ENCODE assay signal across 11 mouse cellular contexts in the genomic region with DNA sequence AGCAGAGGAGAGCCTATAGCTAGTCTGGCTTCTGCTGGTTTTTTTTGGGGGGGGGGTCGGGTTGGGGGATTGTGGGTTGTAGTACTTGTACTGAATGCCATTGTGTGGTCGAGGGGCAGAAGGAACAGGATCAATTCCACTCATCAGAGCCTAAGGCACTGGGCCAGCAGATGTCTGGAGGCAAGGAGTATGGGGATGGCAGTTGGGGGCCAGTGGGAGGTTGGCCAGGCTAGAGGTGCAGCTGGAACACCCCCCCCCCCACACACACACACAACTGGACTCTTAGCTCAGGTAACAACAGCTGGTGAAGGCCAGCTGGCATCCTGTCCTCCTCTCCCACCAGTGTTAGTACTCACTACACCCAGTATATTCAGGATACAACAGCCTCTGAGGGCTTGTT. TPM values are rescaled to one million over a fixed set of nuclear protein-coding genes. Genes with fewer than 3 reads are reported as not detected.
DNase-seq lines count a peak whose midpoint lies in the region; ATAC-seq and TF ChIP-seq lines count a peak whose summit lies in the region.
"Had no signal": no experiment of that assay in that cellular context is flagged by ENCODE, and none has a peak within 500 bp of the region (broad histone marks: within the 10 kb centered on the region; RNA-seq: fewer than 3 reads in every experiment).

No protein-coding gene starts in this region.

- H3K4me2 ChIP-seq in kidney, postnatal 0 days (ENCODE audit: low read length): no peak overlapping the region
- no peak overlapping the region for H3K4me2 ChIP-seq in embryonic facial prominence, embryonic 15.5 days (replicated peaks)
- H3K4me2 ChIP-seq in intestine, postnatal 0 days (replicated peaks; ENCODE audit: low read depth): no peak overlapping the region
- H3K4me2 ChIP-seq in neural tube, embryonic 13.5 days: peak overlapping the region; percentile 89

- H3K4me1 ChIP-seq in kidney, postnatal 0 days (replicated peaks; ENCODE audit: insufficient read depth, low read length): no peaks in the 10 kb centered on the region
- peaks cover 18% of the 10 kb centered on the region for H3K4me1 ChIP-seq in embryonic facial prominence, embryonic 15.5 days
- 0 out of 2 replicates have a peak, but pooled peaks cover 4% of the 10 kb centered on the region for H3K4me1 ChIP-seq in intestine, postnatal 0 days (replicated peaks; ENCODE audit: control insufficient read depth, insufficient read depth, low read length)
- peaks cover 26% of the 10 kb centered on the region for H3K4me1 ChIP-seq in neural tube, embryonic 13.5 days (replicated peaks)

- ATAC-seq in kidney, postnatal 0 days (replicated peaks; ENCODE audit: low FRiP score, low read depth): no peak
- no peak for ATAC-seq in embryonic facial prominence, embryonic 15.5 days (ENCODE audit: insufficient number of reproducible peaks, low FRiP score, low TSS enrichment, low read depth)
- ATAC-seq in intestine, postnatal 0 days: no peak
- peak; percentile 3; the same call in 1 of the 2 replicates for ATAC-seq in neural tube, embryonic 13.5 days (ENCODE audit: low read depth)

- H3K27me3 ChIP-seq in kidney, postnatal 0 days (ENCODE audit: insufficient read depth, low read length): no peaks in the 10 kb centered on the region
- no peaks in the 10 kb centered on the region for H3K27me3 ChIP-seq in embryonic facial prominence, embryonic 15.5 days
- H3K27me3 ChIP-seq in intestine, postnatal 0 days (replicated peaks; ENCODE audit: control insufficient read depth, insufficient read depth, low read length): peaks cover 3% of the 10 kb centered on the region; the same call in 1 of the 2 replicates
- no peaks in the 10 kb centered on the region for H3K27me3 ChIP-seq in neural tube, embryonic 13.5 days

- H3K9me3 ChIP-seq in kidney, postnatal 0 days (replicated peaks; ENCODE audit: low read length): no peaks in the 10 kb centered on the region
- H3K9me3 ChIP-seq in embryonic facial prominence, embryonic 15.5 days (replicated peaks): no peaks in the 10 kb centered on the region
- no peaks in the 10 kb centered on the region for H3K9me3 ChIP-seq in intestine, postnatal 0 days (ENCODE audit: control insufficient read depth)
- no peaks in the 10 kb centered on the region for H3K9me3 ChIP-seq in neural tube, embryonic 13.5 days
- H3K9me3 ChIP-seq: G1E had no signal

- intact Hi-C loops in left cerebral cortex, postnatal 36 days (cut with DNase I): loop anchor here (5.0 to 10.0 kb wide), 2 partner anchors 58 to 296 kb away; no protein-coding TSS in a partner anchor
- intact Hi-C loops in left cerebral cortex, postnatal 25 days (cut with DNase I): loop anchor here (5.0 to 10.0 kb wide), 2 partner anchors 58 to 306 kb away; partner anchors contain the start of gene Zdhhc8

- no peak for DNase-seq in kidney, postnatal 0 days (ENCODE audit: low spot score)
- DNase-seq in kidney, adult 8-10 months: no peak
- no peak for DNase-seq in left cerebral cortex, postnatal 36 days (ENCODE audit: low spot score in 2 of 2)
- DNase-seq in left cerebral cortex, postnatal 25 days (ENCODE audit: low spot score in 2 of 2): no peak
- no peak for DNase-seq in kidney, postnatal 14 days

- 0 out of 2 replicates have a peak, but pooled peaks cover 6% of the 10 kb centered on the region for H3K36me3 ChIP-seq in kidney, postnatal 0 days (ENCODE audit: insufficient read depth, low read length)
- peaks cover 18% of the 10 kb centered on the region for H3K36me3 ChIP-seq in embryonic facial prominence, embryonic 15.5 days
- H3K36me3 ChIP-seq in intestine, postnatal 0 days (ENCODE audit: control insufficient read depth, insufficient read depth): peaks cover 17% of the 10 kb centered on the region; the same call in 1 of the 2 replicates
- peaks cover 19% of the 10 kb centered on the region for H3K36me3 ChIP-seq in neural tube, embryonic 13.5 days

- H3K4me3 ChIP-seq in kidney, postnatal 0 days (replicated peaks; ENCODE audit: low read depth, low read length): no peak overlapping the region
- H3K4me3 ChIP-seq in embryonic facial prominence, embryonic 15.5 days (replicated peaks): no peak overlapping the region
- H3K4me3 ChIP-seq in intestine, postnatal 0 days (ENCODE audit: low read depth, low read length): no peak overlapping the region
- no peak overlapping the region for H3K4me3 ChIP-seq in neural tube, embryonic 13.5 days

- no peak for TF ChIP-seq CTCF in kidney, postnatal 0 days (IDR thresholded peaks at IDR 0.05; ENCODE audit: low read depth)
- no peak for TF ChIP-seq CTCF in intestine, postnatal 0 days (IDR thresholded peaks at IDR 0.05; ENCODE audit: low read depth)

- H3K27ac ChIP-seq in kidney, postnatal 0 days: peak overlapping the region; percentile 94; the same call in 1 of the 2 replicates
- H3K27ac ChIP-seq in embryonic facial prominence, embryonic 15.5 days (replicated peaks): 0 out of 2 replicates have a peak overlapping the region, but pooled peaks have one; percentile 83
- peak overlapping the region; percentile 98; the same call in 1 of the 2 replicates for H3K27ac ChIP-seq in intestine, postnatal 0 days (ENCODE audit: low read depth, low read length)
- peak overlapping the region; percentile 90 for H3K27ac ChIP-seq in neural tube, embryonic 13.5 days (replicated peaks)

- 40% methylated on average over 2 of the region's 2 CpGs for WGBS in kidney, postnatal 0 days
- 13% methylated on average over 2 of the region's 2 CpGs for WGBS in embryonic facial prominence, embryonic 15.5 days
- 26% methylated on average over 2 of the region's 2 CpGs for WGBS in intestine, postnatal 0 days
- 6% methylated on average over 2 of the region's 2 CpGs for WGBS in neural tube, embryonic 13.5 days

- H3K9ac ChIP-seq in kidney, postnatal 0 days (ENCODE audit: low read depth, low read length): no peak overlapping the region
- no peak overlapping the region for H3K9ac ChIP-seq in embryonic facial prominence, embryonic 15.5 days
- no peak overlapping the region for H3K9ac ChIP-seq in intestine, postnatal 0 days (ENCODE audit: low read depth, low read length)
- H3K9ac ChIP-seq in neural tube, embryonic 13.5 days: peak overlapping the region; percentile 93; the same call in 1 of the 2 replicates

RNA-seq across cellular contexts. Expression of gene Slc25a1, which starts 1.2 kb away (rescaled TPM):
- 116 and 123 TPM in 2 replicates for polyA plus RNA-seq in kidney, postnatal 0 days (2015; fragmentation: Nextera tagmentation; extraction: Ambion mirVana)
- polyA plus RNA-seq in embryonic facial prominence, embryonic 15.5 days (2015; fragmentation: Nextera tagmentation; extraction: Ambion mirVana): 83.0 and 83.6 TPM in 2 replicates
- polyA plus RNA-seq in intestine, postnatal 0 days (2015; fragmentation: Nextera tagmentation; extraction: Ambion mirVana): 236 and 245 TPM in 2 replicates
- polyA plus RNA-seq in neural tube, embryonic 13.5 days (2015; fragmentation: Nextera tagmentation; extraction: Ambion mirVana): 163 and 169 TPM in 2 replicates
- total RNA-seq in left cerebral cortex, postnatal 36 days (2021): 10 to 100 TPM; 38.5 to 44.9 TPM
- 10 to 100 TPM; 39.5 to 46.0 TPM for total RNA-seq in left cerebral cortex, postnatal 25 days (2021)

RNA-seq across cellular contexts. Expression of gene Gsc2, which starts 14.4 kb away (rescaled TPM):
- polyA plus RNA-seq in kidney, postnatal 0 days (2015; fragmentation: Nextera tagmentation; extraction: Ambion mirVana): 0.09 TPM in 1 of 2 replicates, not detected in the other
- not detected in 2 replicates for polyA plus RNA-seq in embryonic facial prominence, embryonic 15.5 days (2015; fragmentation: Nextera tagmentation; extraction: Ambion mirVana)
- polyA plus RNA-seq in intestine, postnatal 0 days (2015; fragmentation: Nextera tagmentation; extraction: Ambion mirVana): not detected in 2 replicates
- polyA plus RNA-seq in neural tube, embryonic 13.5 days (2015; fragmentation: Nextera tagmentation; extraction: Ambion mirVana): not detected in 2 replicates
- not detected for total RNA-seq in left cerebral cortex, postnatal 36 days (2021)
- total RNA-seq in left cerebral cortex, postnatal 25 days (2021): not detected
- total RNA-seq: G1E; gastrocnemius, postnatal 14 days; left cerebral cortex, postnatal 10 days had no signal
- polyA plus RNA-seq: G1E had no signal

RNA-seq across cellular contexts. Expression of gene Ess2, which starts 18.1 kb away (rescaled TPM):
- polyA plus RNA-seq in kidney, postnatal 0 days (2015; fragmentation: Nextera tagmentation; extraction: Ambion mirVana): 27.6 and 28.1 TPM in 2 replicates
- polyA plus RNA-seq in embryonic facial prominence, embryonic 15.5 days (2015; fragmentation: Nextera tagmentation; extraction: Ambion mirVana): 35.0 and 40.8 TPM in 2 replicates
- 12.2 and 12.5 TPM in 2 replicates for polyA plus RNA-seq in intestine, postnatal 0 days (2015; fragmentation: Nextera tagmentation; extraction: Ambion mirVana)
- 43.9 and 48.2 TPM in 2 replicates for polyA plus RNA-seq in neural tube, embryonic 13.5 days (2015; fragmentation: Nextera tagmentation; extraction: Ambion mirVana)
- 10 to 100 TPM; 26.1 to 31.1 TPM for total RNA-seq in left cerebral cortex, postnatal 36 days (2021)
- 10 to 100 TPM; 28.7 to 30.1 TPM for total RNA-seq in left cerebral cortex, postnatal 25 days (2021)

RNA-seq across cellular contexts. Expression of gene Tssk2, which starts 30.8 kb away (rescaled TPM):
- polyA plus RNA-seq in kidney, postnatal 0 days (2015; fragmentation: Nextera tagmentation; extraction: Ambion mirVana): not detected in 2 replicates
- 0.12 TPM in 1 of 2 replicates, not detected in the other for polyA plus RNA-seq in embryonic facial prominence, embryonic 15.5 days (2015; fragmentation: Nextera tagmentation; extraction: Ambion mirVana)
- polyA plus RNA-seq in intestine, postnatal 0 days (2015; fragmentation: Nextera tagmentation; extraction: Ambion mirVana): not detected in 2 replicates
- not detected in 2 replicates for polyA plus RNA-seq in neural tube, embryonic 13.5 days (2015; fragmentation: Nextera tagmentation; extraction: Ambion mirVana)
- not detected for total RNA-seq in left cerebral cortex, postnatal 36 days (2021)
- not detected for total RNA-seq in left cerebral cortex, postnatal 25 days (2021)
- total RNA-seq: G1E; gastrocnemius, postnatal 14 days; left cerebral cortex, postnatal 10 days had no signal
- polyA plus RNA-seq: G1E had no signal

RNA-seq across cellular contexts. Expression of gene Dgcr2, which starts 30.8 kb away (rescaled TPM):
- polyA plus RNA-seq in kidney, postnatal 0 days (2015; fragmentation: Nextera tagmentation; extraction: Ambion mirVana): 57.8 and 65.4 TPM in 2 replicates
- polyA plus RNA-seq in embryonic facial prominence, embryonic 15.5 days (2015; fragmentation: Nextera tagmentation; extraction: Ambion mirVana): 86.0 and 90.2 TPM in 2 replicates
- polyA plus RNA-seq in intestine, postnatal 0 days (2015; fragmentation: Nextera tagmentation; extraction: Ambion mirVana): 35.0 and 35.3 TPM in 2 replicates
- polyA plus RNA-seq in neural tube, embryonic 13.5 days (2015; fragmentation: Nextera tagmentation; extraction: Ambion mirVana): 86.3 and 89.6 TPM in 2 replicates
- 100 to 1,000 TPM in 1 of 2 experiments, 10 to 100 TPM in 1; 92.6 to 103 TPM for total RNA-seq in left cerebral cortex, postnatal 36 days (2021)
- total RNA-seq in left cerebral cortex, postnatal 25 days (2021): 100 to 1,000 TPM in 1 of 2 experiments, 10 to 100 TPM in 1; 98.0 to 102 TPM
